Mouse (Mus musculus) adrenal gland, postnatal 10 days (tissue): ENCODE results near the gene Chrm1. TPM values are rescaled to one million over a fixed set of nuclear protein-coding genes. Genes with fewer than 3 reads are reported as not detected.

Experiments
- DNase-seq: peaks from one replicate; pipeline ENCODE4 v3.0.0; 2021; ENCODE audit warnings: mixed read lengths
- total RNA-seq, 2 experiments: library from RNA; stranded (reverse); gene quantifications; 2 replicates each; pipeline ENCODE4 v1.2.3; 2021

Gene Chrm1
- total RNA-seq, 2 experiments from 2014 or later, result 2.1 to 2.5 TPM

DNA sequence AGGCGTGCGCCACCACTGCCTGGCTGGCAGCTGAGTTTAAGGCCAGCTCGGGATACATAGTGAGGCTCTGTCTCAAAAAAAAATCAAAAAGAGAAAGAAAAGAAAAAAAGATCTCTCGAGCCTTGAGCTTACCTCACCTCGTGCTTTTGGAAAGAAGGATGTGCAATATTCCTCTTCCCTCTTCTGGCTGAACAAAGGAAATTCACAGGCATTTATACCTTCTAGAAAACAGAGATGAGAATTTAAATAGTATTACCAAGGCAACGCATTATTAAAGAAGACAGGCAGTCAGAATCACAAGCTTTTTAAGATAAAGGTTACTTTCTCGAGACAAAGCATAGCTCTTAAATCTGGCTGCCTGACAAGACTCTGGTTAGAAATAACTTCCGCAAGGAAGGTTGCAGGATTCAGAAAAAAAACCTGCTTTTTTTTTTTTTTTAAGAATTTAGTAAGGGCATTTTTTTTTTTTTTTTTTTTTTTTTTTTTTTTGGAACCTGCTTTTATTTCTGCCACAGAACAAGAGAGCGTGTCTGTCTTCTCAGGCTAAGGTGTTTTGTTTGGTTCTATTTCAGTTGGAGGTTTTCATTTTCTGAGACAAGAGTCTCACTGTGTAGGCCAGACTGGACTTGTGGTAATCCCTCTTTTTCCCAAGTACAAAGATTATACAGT is 28.4 kb downstream of the Chrm1 start:
- DNase-seq, result no peak

DNA sequence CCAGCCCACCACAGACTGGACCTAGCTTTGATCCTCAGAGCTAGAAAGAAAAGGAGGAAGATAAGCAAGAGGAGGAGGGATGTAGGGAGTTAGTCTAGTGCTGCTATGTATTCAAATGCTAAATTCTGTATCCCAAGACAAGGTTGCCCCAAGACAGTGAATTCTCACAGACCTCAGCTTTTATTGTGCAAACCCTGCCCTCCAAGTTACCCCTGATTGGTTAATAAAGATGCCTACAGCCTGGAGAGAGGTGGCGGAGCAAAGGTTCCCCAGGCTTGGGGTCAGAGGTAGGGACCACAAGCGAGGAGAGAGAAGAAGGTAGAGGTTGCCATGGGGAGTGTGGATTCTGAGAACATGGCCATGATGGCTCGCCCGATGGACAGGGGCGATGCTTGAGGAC is 29.2 kb downstream of the Chrm1 start:
- no peak for DNase-seq

DNA sequence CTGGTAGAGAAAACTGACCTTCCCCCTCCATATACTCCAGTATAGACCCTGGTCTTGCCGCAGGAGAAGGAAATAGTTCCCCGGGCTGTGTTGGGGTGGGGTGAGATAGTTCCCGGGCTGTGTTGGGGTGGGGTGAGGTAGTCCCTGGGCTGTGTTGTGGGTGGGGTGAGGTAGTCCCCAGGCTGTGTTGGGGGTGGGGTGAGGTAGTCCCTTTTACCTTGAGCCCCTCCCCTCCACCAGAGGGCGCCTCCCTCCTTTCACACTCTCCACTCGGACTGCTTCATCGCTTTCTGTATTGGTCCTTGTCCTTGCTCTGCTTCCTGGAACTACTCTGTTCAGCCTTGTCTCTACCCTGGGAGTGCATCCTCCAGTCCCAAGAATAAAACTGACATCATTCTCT is 31.7 kb downstream of the Chrm1 start:
- DNase-seq, result peak; percentile 54

DNA sequence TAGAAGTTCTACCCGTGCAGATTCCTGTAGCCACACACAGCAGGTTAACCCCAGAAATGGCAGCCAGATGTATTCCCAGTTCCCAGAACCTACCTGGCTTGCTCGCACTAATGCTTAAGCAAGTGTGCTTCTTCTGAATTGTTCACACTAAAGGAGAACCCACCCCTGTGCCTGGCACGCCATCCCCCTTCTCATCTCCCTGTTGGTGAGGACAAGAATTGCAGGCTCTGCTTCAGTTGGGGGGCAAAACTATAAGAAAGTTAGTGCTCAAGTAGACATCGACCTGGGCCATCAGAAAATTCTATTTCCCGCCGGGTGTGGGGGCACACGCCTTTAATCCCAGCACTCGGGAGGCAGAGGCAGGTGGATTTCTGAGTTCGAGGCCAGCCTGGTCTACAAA is 36.1 kb downstream of the Chrm1 start:
- no peak for DNase-seq

DNA sequence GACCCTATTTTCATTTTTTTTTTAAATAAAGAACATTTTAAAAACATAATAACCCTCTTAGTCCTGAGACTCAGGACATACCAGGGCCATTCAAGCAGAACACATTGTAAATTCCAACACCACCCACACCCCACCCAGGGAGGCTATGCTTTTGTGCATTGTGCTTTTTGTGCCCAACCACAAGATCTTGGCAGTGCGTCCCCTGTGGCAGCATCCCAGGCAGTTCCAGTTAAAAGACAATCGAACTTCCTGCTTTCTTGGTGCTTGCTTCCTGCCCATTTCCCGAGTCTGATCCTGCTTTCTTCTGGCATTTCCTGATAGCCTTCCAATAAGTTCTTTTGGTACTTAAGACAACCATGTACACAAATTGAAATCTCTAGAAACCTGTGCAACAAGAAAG is 38.9 kb downstream of the Chrm1 start:
- no peak for DNase-seq

DNA sequence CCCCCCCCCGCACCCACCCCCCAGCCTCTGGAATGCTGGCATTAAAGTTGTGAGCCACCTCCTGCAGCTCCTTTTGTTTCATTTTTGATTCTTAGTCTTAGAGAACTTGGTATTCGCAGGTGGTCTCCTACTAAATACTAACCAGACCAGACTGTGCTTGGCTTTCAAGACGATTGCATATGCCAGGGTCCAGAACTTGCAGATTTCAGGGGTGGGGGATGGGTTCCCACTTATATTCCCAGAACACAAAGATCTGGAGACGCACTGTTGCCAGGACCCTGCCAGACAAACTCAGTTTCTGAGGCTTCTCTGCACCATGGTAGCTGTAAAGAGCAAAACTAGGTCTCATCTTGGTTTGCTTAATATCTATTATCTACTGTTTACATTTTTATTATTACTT is 40.0 kb downstream of the Chrm1 start:
- no peak for DNase-seq

DNA sequence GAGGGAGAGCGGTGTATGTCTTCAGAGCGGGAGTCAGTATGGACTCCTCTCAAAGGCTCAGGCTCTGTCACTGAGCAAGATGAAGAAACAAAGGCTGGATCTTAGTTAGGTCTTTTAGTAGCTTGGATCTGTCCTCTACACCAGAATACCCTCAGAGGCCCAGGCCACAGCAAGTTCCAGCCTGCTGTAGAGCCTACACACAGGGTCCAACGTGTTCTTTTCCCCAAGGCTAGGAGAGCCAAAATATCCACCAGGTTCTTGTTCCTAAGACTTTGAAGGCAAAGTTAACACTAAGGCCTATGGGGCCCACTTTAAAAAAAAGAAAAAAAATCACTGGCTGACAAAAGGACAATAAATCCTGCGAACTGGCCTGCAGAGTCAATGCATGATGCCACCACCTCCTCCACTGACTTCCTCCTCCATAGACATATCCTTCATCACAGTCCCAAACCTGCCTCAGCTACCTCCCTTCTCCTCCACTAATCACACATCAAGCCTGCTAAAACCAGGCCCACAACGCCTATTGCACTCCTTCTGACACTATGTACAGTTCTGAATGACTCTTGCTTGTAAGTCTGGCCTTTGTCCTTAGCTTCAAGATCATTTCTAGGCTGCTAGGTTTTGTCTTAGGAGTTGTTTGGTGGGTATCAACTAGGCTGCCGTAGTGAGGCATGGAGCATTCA is 41.6 kb downstream of the Chrm1 start:
- no peak for DNase-seq

DNA sequence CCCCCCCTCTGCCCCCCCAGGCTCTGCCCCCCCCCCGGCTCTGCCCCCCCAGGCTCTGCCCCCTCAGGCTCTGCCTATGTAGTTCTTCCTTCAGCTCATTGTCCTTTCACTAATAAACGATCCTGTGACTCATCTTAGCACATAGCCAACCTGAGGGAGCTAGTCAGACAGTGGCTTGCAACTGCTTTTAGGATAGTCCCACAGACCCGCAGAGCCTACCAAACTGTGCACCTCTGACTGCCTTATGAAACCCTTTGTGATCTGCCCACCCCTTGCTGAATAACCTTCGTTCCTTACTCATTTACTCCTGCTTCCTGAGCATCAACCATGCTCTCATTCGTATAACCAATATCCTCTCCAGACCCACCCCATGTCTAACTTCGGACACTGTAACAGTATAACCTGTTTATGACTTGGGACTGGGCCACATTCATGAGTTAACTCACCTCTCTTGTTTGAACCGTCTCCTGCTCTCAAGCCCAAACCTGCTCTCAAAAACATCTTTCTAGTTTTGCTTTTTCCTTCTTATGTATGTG is 42.6 kb downstream of the Chrm1 start:
- DNase-seq, result no peak

DNA sequence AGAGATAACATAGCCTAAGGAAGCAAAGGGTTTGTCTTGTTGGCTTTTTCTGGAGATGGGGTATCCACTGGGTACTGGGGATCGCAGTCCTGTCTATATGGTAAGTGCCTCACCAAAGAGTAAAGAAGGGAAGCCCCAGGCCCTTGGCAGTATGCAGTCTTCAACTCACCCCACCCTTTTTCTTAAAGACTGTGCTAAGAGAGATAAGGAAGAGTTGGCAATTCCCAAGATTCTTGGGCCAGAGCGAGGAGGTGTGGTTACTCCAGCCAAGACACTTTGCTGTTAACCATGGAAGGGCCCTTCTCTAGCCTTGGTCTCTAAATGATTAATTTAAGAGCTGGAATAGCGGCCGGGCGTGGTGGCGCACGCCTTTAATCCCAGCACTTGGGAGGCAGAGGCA is 43.3 kb downstream of the Chrm1 start:
- DNase-seq, result no peak

DNA sequence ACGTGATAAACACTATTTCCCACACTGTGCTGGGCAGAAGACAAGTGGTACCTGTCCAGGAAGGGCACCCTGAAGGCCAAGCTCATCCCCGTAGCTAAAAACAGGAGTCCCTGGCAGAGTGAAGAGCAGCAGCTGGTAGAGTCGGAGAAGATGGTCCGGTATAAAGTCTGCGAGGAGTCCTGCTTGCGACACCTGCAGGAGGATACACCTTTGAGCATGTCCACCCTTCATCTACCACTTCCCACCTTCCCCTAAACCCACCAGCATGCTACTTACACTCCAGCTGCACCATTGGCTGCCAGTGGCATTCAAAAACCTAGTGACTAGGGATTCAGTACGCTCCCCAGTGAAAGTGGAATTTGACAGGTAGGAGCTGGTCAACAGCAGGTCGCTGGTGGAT is 45.4 kb downstream of the Chrm1 start:
- no peak for DNase-seq

DNA sequence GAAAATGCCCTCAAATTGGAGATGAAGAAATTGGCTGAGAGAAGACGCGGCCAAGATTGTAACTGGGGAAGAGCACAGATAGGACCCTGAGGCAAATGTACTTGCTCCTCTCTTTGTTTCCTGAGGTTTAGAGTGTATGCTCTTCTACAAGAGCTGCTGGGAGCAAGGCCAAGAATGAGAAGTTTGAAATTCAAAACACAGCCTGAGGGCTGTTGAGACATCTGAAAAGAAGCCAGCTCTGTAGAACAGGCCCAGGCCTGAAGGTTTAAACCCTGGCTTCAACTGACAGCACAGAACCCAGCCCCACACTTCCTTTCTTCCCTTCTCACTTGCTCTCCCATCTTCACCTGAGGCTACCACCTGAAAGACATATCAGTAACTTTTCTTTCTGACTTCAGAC is 46.5 kb downstream of the Chrm1 start:
- DNase-seq, result peak; percentile 19

DNA sequence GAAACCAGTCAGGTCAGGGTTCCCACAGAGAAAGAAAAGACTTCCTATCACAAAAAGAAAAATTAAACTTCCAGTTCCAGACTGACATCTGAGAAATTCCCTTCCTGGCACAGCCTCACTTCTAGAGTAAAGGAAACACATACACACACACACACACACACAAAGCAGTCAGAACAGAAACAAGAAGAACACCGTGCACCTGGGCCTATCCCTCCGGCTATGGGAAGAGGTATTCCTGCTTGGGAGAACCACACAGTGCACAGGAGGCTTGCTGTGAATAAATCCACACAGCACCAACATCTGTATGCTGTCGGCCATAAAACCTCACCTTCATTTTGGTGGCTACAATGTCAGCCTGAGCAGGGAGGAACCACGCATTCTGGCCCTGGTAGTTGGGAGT is 47.9 kb downstream of the Chrm1 start:
- DNase-seq, result no peak

DNA sequence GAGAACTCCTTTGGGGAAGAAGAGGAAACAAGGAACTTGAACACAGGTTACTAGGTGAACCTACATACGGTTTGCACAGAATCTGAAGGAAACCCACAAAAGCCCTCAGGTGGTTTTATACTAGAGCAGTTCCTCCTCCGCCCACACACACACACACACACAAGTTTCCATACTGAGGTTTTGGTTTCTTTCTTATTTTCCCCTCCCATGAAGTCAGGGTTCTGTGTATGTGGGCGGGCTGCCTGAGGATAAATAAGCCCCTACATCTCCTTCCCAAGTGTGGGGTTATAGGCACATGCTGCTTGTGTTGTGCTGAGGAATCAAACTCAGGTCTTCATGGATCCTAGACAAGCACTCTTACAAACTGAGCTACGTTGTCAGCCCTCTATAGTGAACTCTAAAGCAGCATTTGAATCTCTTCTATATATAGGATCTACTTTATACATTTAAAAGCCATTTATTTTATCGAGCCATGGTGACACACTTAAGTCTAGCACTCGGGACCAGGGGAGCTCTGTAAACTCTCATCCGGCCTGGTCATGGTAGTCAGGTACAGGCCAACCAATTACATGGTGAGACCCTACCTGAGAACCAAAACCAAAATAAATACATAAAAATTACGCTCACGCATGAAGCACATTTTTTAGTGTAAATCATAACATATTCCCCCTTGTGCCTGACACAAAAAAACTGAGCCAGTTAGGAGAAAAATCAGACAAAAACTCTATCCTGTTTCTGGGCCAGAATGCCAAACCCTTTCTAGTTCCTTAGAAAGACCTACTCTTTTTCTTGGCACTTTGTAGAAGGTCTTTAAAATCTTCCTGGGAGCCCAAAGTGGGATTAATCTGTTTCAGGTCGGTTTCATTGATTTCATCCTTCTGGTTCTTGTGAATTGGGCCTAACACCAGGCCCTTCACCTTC is 48.6 kb downstream of the Chrm1 start:
- DNase-seq, result no peak

DNA sequence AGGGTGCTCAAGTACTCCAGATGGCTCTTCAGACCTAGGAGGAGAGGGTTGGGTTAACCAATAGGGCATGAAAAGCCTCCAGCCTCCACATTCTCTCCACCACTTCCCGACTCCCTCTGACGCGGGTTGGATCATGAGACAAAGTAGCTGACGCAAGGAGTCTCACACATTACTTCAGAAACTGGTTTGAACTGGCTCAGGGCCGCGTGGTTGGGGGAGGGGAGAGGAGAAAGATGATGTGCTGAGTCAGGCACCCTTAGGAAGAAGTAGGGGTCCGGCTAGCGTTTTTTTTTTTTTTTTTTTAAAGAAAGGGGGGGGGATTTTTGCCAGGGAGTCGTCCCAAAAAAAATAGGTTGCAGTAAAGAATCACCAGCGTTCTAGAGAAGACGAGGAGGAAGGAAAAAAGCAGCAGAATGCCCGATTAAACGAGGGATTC is 49.3 kb downstream of the Chrm1 start:
- peak; percentile 85 for DNase-seq

DNA sequence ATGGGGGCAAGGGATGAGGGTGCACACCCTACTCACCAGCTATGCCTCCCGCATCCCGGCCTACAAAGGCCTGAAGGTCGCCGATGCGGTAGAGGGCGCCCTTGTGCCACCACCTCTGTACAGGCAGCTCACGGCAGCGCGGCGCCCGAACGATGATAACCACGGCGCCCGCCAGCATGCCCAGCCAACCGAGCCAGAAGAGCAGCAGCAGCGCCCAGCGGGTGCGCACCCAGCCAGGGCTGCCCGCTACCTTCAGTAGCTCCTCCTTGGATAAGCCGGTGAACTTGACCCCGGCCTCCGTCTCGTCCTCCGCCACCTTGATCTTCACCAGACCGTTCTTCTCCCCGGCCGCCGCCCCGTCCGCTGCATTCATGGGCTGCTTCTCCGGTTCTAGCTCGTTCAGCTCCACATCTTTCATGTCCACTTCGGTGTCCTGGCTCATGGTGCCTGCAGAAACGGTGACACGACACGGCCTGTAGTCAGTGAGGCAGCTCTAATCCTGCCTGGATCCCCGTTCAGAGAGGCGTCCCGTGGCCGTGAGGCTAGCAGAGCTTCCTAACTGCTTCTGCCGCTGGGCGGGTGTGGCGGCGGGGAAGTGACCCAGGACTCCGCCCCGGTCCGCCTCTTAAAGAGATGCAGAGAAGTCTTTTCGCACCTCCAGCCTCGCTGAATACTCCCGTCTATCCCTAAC is 49.9 kb downstream of the Chrm1 start:
- DNase-seq, result peak; percentile 95

DNA sequence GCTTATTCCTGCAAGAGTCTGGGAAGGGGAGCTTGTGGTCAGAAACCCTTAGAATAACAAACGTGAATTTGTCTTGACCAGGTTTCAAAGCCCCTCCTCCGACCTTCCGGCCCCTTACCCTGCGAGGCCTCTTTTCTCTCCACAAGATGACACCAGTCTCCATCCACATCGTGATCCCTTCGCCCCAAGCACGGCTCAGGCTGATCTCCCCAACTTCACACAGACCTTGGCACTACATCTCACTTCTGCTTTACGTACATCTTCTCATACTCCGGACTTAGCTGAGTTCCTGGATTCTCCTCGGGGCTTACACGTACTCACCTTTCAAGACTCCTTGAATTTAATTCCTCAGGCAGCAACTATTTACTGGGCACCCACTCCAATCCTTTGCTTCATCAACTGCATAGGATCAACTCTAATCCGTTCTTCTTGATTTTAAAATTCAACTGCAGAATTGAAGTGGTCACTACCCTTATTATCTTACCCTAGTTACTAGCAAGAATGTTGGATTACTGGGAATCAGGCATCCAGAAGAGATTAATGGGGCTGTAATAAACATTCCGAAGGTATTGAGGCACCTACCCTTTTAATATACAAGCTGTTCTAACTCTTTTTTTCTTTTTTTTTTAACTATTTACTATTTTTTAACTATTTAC is 50.5 kb downstream of the Chrm1 start:
- DNase-seq, result no peak

DNA sequence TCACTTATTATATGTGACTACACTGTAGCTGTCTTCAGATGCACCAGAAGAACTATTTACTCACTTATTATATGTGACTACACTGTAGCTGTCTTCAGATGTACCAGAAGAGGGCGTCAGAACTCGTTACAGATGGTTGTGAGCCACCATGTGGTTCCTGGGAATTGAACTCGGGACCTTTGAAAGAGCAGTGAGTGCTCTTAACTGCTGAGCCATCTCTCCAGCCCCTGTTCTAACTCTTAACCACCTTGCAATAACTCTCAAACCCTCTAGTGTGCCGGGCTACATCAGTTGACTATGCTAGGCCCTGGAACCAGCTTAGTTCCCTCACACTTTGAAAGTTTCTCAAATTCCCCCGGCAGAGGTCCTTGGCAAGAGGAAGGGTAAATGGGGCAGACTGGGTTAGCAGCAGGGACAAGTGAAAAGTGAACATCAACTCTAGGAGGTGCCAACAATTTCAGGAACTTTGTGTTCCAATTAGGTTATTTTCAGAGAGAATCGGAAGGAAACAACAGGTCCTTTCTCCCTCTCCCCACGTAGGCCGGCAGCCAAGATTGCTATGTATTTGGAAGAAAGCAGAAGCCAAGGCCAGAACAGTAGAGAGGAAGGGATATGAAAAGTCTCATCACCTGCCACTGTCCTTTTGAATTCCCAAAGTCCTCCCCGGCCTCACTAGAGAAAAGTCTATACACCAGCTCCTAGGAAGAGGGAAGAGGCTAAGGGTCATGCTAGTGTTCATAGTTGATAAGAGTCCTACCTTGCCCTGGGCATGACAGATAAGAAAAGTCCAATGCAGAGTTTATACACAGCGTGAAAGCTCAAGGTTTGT is 51.3 kb downstream of the Chrm1 start:
- peak; percentile 29 for DNase-seq

DNA sequence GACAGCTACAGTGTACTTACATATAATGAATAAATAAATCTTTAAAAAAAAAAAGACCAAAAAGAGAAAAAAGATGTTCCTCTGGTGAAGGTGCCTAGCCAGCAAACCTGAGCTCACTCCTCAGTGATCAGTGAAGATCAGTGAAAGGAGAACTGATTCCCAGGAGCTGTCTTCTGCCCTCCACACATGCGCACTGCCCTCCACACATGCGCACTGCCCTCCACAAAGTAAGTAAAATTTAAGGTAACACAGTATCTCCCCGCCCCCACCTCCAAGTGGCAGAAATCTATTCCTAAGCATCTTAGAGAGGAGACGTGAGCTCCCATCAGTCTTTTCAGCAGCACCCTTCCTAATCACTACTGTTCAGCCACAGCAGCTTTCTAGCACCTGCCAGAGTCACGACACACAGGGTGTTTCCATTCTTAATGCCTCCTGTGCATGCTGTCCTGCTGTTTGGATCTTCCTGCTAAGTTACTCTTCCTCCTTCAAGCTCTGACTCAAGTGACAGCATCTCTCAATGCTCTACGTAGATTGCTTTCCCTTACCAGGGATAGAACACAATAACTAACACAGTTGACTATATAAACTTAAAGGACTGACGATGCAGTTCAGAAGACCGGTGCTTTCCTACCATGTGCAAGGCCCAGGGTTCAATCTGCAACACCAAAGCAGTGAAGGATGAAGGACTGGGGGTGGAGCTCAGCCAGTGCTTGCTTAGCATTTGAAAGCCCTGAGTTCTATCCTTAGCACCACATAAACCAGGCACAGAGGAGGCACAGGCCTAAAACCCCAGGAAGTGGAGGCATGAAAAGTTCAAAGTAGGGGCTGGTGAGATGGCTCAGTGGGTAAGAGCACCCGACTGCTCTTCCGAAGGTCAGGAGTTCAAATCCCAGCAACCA is 52.5 kb downstream of the Chrm1 start:
- DNase-seq, result no peak

DNA sequence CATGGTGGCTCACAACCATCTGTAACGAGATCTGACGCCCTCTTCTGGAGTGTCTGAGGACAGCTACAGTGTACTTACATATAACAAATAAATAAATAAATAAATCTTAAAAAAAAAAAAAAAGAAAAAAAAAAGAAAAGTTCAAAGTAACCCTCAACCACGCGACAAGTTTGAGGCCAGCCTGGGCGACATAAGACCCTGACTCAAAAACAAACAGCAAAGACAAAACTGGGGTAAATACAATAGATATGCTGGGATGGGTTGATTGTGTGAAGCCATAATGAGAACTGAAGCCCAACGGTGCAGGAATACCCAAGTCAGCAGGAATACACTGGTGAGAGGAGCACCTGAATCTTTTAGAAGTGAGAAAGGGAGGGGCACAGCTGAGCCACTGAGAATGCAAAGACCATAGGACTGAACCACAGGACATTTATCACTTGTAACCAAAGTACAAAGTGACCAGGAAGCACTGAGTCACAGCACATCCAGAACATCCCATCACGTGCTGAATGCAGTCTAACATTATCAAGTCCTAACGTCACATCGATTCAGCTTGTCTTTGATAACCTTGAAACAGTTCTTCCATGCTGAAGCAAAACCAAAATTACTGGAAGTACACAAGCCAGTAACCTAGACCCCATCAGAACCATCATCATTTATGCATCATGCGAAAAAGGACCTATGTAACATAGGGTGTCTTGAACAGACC is 53.3 kb downstream of the Chrm1 start:
- no peak for DNase-seq
